Mouse (Mus musculus) intestine, embryonic 15.5 days (tissue): ENCODE data around the gene Olfr1330. TPM values are rescaled to one million over a fixed set of nuclear protein-coding genes. Genes with fewer than 3 reads are reported as not detected.
"Not testable (repeated sequence)": the region's sequence is repeated elsewhere in the genome, so short reads cannot be mapped to it uniquely, and the experiment has no call there.

Experiments
- ATAC-seq: fragments of 200-750 bp; cut with Nextera tagmentation; 2 replicates; pipeline ENCODE4 v1.8.0; 2017; ENCODE audit warnings: moderate TSS enrichment, moderate library complexity
- H3K27ac ChIP-seq: fragments of 300-500 bp; sonication (generic); 2 replicates; pipeline ENCODE4 v1.5.1; 2015; ENCODE audit warnings: mild to moderate bottlenecking, inconsistent platforms
- H3K27me3 ChIP-seq: fragments of 300-500 bp; sonication (generic); replicated peaks from 2 replicates; pipeline ENCODE4 v1.6.1; 2015; ENCODE audit warnings: inconsistent platforms
- H3K36me3 ChIP-seq: fragments of 300-500 bp; sonication (generic); 2 replicates; pipeline ENCODE4 v1.6.1; 2015; ENCODE audit warnings: inconsistent platforms
- H3K4me1 ChIP-seq: fragments of 300-500 bp; sonication (generic); replicated peaks from 2 replicates; pipeline ENCODE4 v1.6.1; 2015; ENCODE audit warnings: inconsistent platforms
- H3K4me2 ChIP-seq: fragments of 300-500 bp; sonication (generic); replicated peaks from 2 replicates; pipeline ENCODE4 v1.6.1; 2015; ENCODE audit warnings: mild to moderate bottlenecking, inconsistent platforms
- H3K4me3 ChIP-seq: fragments of 300-500 bp; sonication (generic); replicated peaks from 2 replicates; pipeline ENCODE4 v1.5.1; 2015; ENCODE audit warnings: inconsistent platforms
- H3K9ac ChIP-seq: fragments of 300-500 bp; sonication (generic); 2 replicates; pipeline ENCODE4 v1.6.1; 2015; ENCODE audit warnings: inconsistent platforms
- H3K9me3 ChIP-seq: fragments of 300-500 bp; sonication (generic); 2 replicates; pipeline ENCODE4 v1.6.1; 2016; ENCODE audit warnings: inconsistent platforms
- WGBS: fragments of 180-500 bp; shearing (Covaris S2); methylation state at CpG from one replicate; pipeline ENCODE4 v1.1.7; 2015; 5-methylcytosine and 5-hydroxymethylcytosine counted together
- polyA plus RNA-seq: library from polyadenylated mRNA; unstranded; fragments of >200 nt; fragmentation: Nextera tagmentation; extraction: Ambion mirVana; gene quantifications from 2 replicates; pipeline ENCODE4 v1.2.1, GENCODE M21; 2015

The Olfr1330 gene
- polyA plus RNA-seq = not detected in 2 replicates

DNA sequence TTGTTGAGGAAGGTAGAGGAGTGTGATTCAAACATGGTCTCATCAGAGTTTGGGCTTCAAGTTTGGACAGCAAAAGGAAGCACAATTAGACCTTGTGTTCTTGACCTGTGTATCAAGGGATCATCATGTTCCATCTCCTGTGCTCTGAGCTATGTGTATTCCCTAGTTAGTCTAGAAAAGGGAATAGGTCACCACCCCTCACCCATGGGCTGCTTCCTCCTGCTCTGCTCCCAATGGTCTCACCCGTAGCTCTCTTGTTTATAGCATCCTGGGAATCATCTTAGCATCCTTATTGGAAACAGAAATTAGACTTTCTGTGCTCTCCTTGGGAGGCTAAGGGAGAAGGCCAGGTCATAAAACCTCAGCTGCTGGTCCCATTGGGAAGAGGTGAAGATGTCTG, at the start of gene Olfr1330:
Gene Olfr1330 (plus strand): TSS at position 301 of the 400 bp plus-strand sequence.
- Histone ChIP-seq H3K27me3 (no peaks in the 10 kb centered on the region), H3K4me1 (no peaks in the 10 kb centered on the region), H3K4me2 (no peak within 1 kb of the TSS), H3K4me3 (no peak within 1 kb of the TSS), H3K36me3 (no peaks in the 10 kb centered on the region), H3K27ac (no peak within 1 kb of the TSS), H3K9ac (no peak within 1 kb of the TSS), H3K9me3 (no peaks in the 10 kb centered on the region)
- ATAC-seq = no peak
- WGBS = 54% methylated on average over 1 of the region's 1 CpGs

DNA sequence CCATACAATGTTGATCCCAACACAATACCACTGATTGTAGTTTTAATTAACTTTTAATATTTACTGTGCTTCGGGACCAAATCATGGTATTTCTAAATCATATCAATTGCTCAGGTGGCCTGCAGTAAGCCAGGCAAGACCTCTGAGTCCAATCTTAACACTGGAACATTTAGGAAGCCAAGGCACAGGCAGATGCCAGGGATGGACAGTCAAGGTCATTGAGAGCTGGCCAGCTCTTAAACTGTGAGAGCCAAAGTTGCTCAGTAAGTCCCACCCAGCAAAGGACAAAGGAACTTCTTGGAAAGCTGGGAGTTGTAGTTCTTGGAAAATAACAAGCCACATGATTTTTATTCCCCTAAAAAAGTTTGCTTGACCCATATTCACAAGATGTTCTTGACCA, 26.6 kb upstream of the Olfr1330 start:
- ATAC-seq = no peak
- Histone ChIP-seq H3K9me3 (no peaks in the 10 kb centered on the region), H3K4me2 (no peak overlapping the region), H3K4me3 (no peak overlapping the region), H3K27me3 (no peaks in the 10 kb centered on the region), H3K4me1 (no peaks in the 10 kb centered on the region), H3K36me3 (no peaks in the 10 kb centered on the region), H3K27ac (no peak overlapping the region), H3K9ac (no peak overlapping the region)
- 82% methylated on average over 1 of the region's 1 CpGs for WGBS

DNA sequence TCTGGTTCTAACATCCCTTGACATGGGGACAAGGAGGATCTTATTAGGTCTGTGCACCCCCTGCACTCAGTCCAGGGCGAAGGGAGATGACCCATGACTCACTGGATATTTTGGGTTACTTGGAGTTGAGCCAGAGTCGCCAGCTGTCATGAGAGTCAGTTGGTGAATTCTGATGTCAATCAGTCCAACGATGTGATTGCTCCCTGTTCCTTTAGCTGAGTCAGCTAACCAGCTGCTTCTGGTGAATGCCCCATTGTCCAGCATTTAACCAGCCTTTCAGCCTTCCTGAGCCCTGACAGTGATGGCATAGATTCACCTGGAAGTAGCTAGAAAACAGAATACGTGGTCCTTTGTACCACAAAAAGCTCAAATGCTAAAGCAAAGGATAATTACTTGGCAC, 25.7 kb upstream of the Olfr1330 start:
- Histone ChIP-seq H3K9me3 (no peaks in the 10 kb centered on the region), H3K4me2 (no peak overlapping the region), H3K4me3 (no peak overlapping the region), H3K36me3 (no peaks in the 10 kb centered on the region), H3K27me3 (no peaks in the 10 kb centered on the region), H3K27ac (no peak overlapping the region), H3K4me1 (no peaks in the 10 kb centered on the region), H3K9ac (no peak overlapping the region)
- ATAC-seq = no peak
- 65% methylated on average over 4 of the region's 4 CpGs for WGBS

DNA sequence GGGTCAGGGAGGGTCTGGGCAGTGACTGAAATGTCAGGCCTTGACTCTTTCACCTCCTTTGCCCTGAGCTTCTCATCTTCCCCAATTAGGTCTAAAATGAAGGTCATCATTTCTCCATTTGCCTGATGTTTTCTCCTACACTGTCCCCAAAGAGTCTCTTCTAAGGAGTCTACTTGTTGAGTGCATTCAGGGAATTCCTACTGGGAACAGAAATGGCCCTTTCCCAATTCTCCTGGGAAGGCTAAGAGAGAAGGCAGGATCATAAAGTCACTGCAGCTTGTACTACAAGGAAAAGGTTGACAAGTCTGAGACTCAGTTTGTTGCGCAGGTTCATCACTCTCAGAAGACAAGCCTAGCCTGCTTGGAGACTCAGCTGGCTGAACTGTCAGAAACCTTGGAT, 24.0 kb upstream of the Olfr1330 start, which contains the start of gene Olfr1331:
Gene Olfr1331 (plus strand): TSS at position 301 of the 400 bp plus-strand sequence.
- Histone ChIP-seq H3K27ac (no peak within 1 kb of the TSS), H3K9ac (no peak within 1 kb of the TSS), H3K9me3 (no peaks in the 10 kb centered on the region), H3K27me3 (no peaks in the 10 kb centered on the region), H3K36me3 (no peaks in the 10 kb centered on the region), H3K4me3 (no peak within 1 kb of the TSS), H3K4me2 (no peak within 1 kb of the TSS), H3K4me1 (no peaks in the 10 kb centered on the region)
- WGBS = 95% methylated on average over 1 of the region's 1 CpGs
- ATAC-seq = no peak

DNA sequence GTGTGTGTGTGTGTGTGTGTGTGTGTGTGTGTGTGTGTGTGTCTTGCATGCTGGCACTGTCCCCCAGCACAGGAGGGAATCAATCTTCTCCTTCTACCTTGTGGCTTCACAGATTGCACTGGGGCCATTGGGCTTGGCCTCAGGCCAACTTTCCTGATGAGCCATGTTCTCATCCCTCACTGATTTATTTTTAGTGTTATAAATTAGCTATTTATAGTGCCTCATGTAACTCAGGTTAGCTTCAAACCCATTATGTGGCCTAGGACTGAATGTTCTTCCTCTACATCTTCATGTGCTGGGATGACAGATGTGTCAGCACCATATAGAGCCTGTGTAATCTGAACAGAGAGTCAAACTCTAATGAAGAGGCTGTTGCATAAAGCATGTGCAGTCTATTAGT, 20.8 kb upstream of the Olfr1330 start:
- no peak for ATAC-seq
- no peaks in the 10 kb centered on the region for H3K4me1 ChIP-seq
- H3K36me3 ChIP-seq = no peaks in the 10 kb centered on the region
- H3K27me3 ChIP-seq = no peaks in the 10 kb centered on the region
- no peak overlapping the region for H3K4me3 ChIP-seq
- H3K9me3 ChIP-seq = no peaks in the 10 kb centered on the region
- H3K4me2 ChIP-seq = no peak overlapping the region
- no peak overlapping the region for H3K9ac ChIP-seq
- H3K27ac ChIP-seq = no peak overlapping the region

DNA sequence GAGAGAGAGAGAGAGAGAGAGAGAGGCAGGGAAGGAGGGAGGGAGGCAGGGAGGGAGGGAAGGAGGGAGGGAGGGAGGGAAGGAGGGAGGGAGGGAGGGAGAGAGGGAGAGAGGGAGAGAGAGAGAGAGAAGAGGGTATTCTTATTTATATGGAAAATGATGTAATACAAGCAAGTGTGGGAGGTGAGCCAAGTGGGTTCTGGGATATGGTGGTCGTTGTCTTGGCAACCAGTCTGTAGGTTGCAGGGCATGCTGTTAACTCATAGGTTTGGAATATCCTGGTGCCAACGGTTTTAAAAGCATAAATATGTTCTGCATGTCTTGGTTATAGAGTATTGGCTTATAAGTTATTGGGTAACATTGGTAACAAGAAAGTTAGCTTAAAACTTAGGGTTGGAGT, 13.6 kb downstream of the Olfr1330 start:
- H3K9ac ChIP-seq = no peak overlapping the region
- no peak overlapping the region for H3K4me3 ChIP-seq
- H3K27ac ChIP-seq = no peak overlapping the region
- no peak for ATAC-seq
- WGBS = 61% methylated on average over 2 of the region's 2 CpGs
- no peaks in the 10 kb centered on the region for H3K36me3 ChIP-seq
- H3K27me3 ChIP-seq = no peaks in the 10 kb centered on the region
- H3K9me3 ChIP-seq = no peaks in the 10 kb centered on the region
- H3K4me2 ChIP-seq = no peak overlapping the region
- no peaks in the 10 kb centered on the region for H3K4me1 ChIP-seq

DNA sequence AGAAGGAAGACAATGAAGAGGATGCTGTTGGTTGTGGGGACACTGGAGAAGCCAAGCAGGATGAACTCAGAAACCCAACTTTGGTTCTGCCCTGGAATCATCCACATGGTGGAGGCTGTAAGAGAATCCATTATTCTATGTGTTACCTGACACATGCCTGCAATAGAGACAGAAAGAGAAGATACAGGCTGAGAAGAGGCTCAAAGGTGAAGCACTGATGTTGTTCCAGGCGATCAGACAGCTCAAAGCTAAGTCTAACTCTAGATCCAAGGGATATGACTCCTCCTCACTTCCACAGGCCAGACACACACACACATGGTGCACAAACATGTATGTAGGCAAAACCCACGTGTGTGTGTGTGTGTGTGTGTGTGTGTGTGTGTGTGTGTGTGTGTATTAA, 29.0 kb downstream of the Olfr1330 start, which contains the start of gene Olfr1329:
Gene Olfr1329 (minus strand): TSS at position 101 of the 400 bp plus-strand sequence.
- H3K4me3 ChIP-seq, ATAC-seq, H3K4me1 ChIP-seq, H3K4me2 ChIP-seq, H3K9me3 ChIP-seq, H3K27me3 ChIP-seq, H3K36me3 ChIP-seq, H3K9ac ChIP-seq, H3K27ac ChIP-seq: not testable (repeated sequence)
- 60% methylated on average over 2 of the region's 2 CpGs for WGBS

DNA sequence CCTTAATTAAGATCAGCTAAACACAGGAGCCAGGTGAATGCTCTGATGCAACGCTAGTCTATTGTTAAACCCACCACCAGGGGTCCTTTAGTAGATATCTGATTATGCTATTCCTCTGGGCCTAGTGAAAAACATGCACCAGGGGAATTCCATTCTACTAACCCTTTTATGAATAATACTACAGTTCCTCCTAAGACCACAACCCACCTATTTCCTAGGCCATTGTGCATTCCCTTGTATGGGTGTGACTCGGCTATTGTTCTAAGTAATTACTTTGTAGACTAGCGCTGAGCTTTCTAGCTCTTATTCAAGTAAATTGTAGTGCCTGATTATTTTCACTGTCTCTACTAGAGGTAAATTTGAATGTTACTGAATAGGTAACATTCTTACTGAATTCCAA, 42.9 kb downstream of the Olfr1330 start:
- H3K27ac ChIP-seq, H3K36me3 ChIP-seq, H3K4me1 ChIP-seq, H3K4me2 ChIP-seq, ATAC-seq, H3K4me3 ChIP-seq, H3K9me3 ChIP-seq, H3K27me3 ChIP-seq, H3K9ac ChIP-seq: not testable (repeated sequence)
- 89% methylated on average over 3 of the region's 3 CpGs for WGBS

DNA sequence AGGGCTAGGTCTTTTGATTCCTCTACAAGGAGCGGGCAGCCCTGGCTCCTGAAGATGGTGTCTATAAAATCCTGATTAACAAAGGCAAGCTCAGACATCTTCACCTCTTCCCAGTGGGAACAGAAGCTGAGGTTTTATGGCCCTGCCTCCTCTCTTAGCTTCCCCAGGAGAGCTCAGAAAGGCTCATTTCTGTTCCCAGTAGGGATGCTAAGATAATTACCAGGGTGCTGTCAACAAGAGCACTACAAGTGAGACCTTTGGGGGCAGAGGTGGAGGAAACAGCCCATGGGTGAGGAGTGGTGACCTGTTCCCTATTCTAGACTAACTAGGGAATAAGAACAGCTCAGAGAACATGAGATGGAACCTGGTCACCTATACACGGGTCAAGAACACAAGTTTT, 50.1 kb downstream of the Olfr1330 start, which contains the start of gene Olfr1328:
Gene Olfr1328 (minus strand): TSS at position 101 of the 400 bp plus-strand sequence.
- H3K27ac ChIP-seq = no peak within 1 kb of the TSS
- no peaks in the 10 kb centered on the region for H3K36me3 ChIP-seq
- H3K9me3 ChIP-seq = no peaks in the 10 kb centered on the region
- H3K4me1 ChIP-seq = no peaks in the 10 kb centered on the region
- 59% methylated on average over 2 of the region's 2 CpGs for WGBS
- no peak for ATAC-seq
- no peak within 1 kb of the TSS for H3K9ac ChIP-seq
- H3K27me3 ChIP-seq = no peaks in the 10 kb centered on the region
- H3K4me2 ChIP-seq = no peak within 1 kb of the TSS
- H3K4me3 ChIP-seq = no peak within 1 kb of the TSS

Other genes starting within 250 kb of the Olfr1330 start
- gene Olfr62, start 229.6 kb upstream of the Olfr1330 start, polyA plus RNA-seq = not detected in 2 replicates
- gene Olfr1342, start 195.8 kb upstream of the Olfr1330 start, polyA plus RNA-seq = not detected in 2 replicates
- not detected in 2 replicates for gene Olfr1341, start 185.1 kb upstream of the Olfr1330 start, polyA plus RNA-seq
- not detected in 2 replicates for gene Olfr1340, start 168.5 kb upstream of the Olfr1330 start, polyA plus RNA-seq
- not detected in 2 replicates for gene Olfr1339, start 156.4 kb upstream of the Olfr1330 start, polyA plus RNA-seq
- gene Olfr1338, start 129.9 kb upstream of the Olfr1330 start, polyA plus RNA-seq = not detected in 2 replicates
- gene Olfr1337, start 106.0 kb upstream of the Olfr1330 start, polyA plus RNA-seq = not detected in 2 replicates
- not detected in 2 replicates for gene Olfr1335, start 78.7 kb upstream of the Olfr1330 start, polyA plus RNA-seq
- not detected in 2 replicates for gene Olfr1333, start 52.3 kb upstream of the Olfr1330 start, polyA plus RNA-seq
- gene Olfr1331, start 23.9 kb upstream of the Olfr1330 start, polyA plus RNA-seq = not detected in 2 replicates
- not detected in 2 replicates for gene Olfr1329, start 28.9 kb downstream of the Olfr1330 start, polyA plus RNA-seq
- not detected in 2 replicates for gene Olfr1328, start 50.0 kb downstream of the Olfr1330 start, polyA plus RNA-seq
- gene Lao1, start 73.0 kb downstream of the Olfr1330 start, polyA plus RNA-seq = not detected in 2 replicates
- gene Slc2a1, start 220.1 kb downstream of the Olfr1330 start, polyA plus RNA-seq = 132 and 136 TPM in 2 replicates